Mouse (Mus musculus) brain, embryonic 14.5 days (tissue): ENCODE measurements around the gene Cyp1a2.

Source experiments
- CTCF ChIP-seq: fragments of 200-500 bp; IDR thresholded peaks from 2 replicates; pipeline ENCODE4 v1.5.1; 2012; ENCODE audit warnings: inconsistent platforms, mild to moderate bottlenecking, moderate library complexity, borderline replicate concordance; ENCODE audit not compliant: insufficient read depth, insufficient read length; ENCODE audit errors: extremely low read depth
- POLR2A ChIP-seq: fragments of 200-500 bp; IDR thresholded peaks from 2 replicates; pipeline ENCODE4 v1.6.1; 2012; ENCODE audit warnings: mild to moderate bottlenecking, inconsistent platforms, borderline replicate concordance; ENCODE audit not compliant: poor library complexity, insufficient read depth, insufficient read length, severe bottlenecking; ENCODE audit errors: extremely low read depth

DNA sequence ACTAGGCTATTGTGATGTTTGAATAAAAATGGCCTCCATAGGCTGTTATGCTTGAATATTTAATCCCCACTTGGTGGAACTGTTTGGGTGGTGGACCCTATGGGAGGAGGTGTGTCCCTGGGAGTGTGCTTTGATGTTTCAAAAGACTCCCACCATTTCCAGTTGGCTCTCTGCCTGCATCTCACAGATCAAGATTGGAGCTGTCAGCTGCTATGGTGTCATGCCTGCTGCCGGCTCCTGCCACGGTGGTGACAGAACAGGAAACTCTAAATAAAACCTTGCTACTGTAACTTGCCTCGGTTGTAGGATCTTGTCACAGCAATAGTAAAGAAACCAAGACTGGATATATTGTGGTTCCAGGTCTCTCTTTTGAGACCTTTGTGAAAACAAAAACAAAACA is 22.0 kb downstream of the Cyp1a2 start:
- TF ChIP-seq POLR2A: no peak
- TF ChIP-seq CTCF: no peak
